Mouse (Mus musculus): Measurements from ENCODE around the gene A830031A19Rik. TPM values are rescaled to one million over a fixed set of nuclear protein-coding genes. Genes with fewer than 3 reads are reported as not detected.

A830031A19Rik gene
- total and polyA plus RNA-seq, 3 experiments, result not detected

GRCm38 (mm10) chr11:24005445-24006156 lies 69.3 kb downstream of the A830031A19Rik start:
- WGBS, result 64% methylated on average over 15 of the region's 15 CpGs
- Histone ChIP-seq H3K9ac (ENCODE audit: low read depth, low read length) (no peak overlapping the region), H3K36me3 (ENCODE audit: control insufficient read depth, insufficient read depth, low read length) (no peaks in the 10 kb centered on the region), H3K4me3 (no peak overlapping the region), H3K27ac (no peak overlapping the region), H3K4me1 (ENCODE audit: control insufficient read depth, insufficient read depth, low read length) (no peaks in the 10 kb centered on the region), H3K27me3 (ENCODE audit: control insufficient read depth, insufficient read depth, low read length) (no peaks in the 10 kb centered on the region), H3K79me2 (replicated peaks; ENCODE audit: control insufficient read depth, insufficient read depth, low read length) (no peaks in the 10 kb centered on the region)
- DNase-seq, result peak in 1 of 2 experiments; percentile 39
- intact Hi-C loops (cut with DNase I), result no loop called here
- TF ChIP-seq CTCF (IDR thresholded peaks at IDR 0.05) (no peak), EP300 (IDR thresholded peaks at IDR 0.05; ENCODE audit: insufficient read depth, low read depth, low read length) (no peak), POLR2A (IDR thresholded peaks at IDR 0.05; ENCODE audit: insufficient read depth, low read depth, low read length) (no peak)

- no peak overlapping the region for H3K4me3 ChIP-seq
- no peaks in the 10 kb centered on the region for H3K4me1 ChIP-seq (ENCODE audit: control insufficient read depth, insufficient read depth, low read length)
- TF ChIP-seq POLR2A (IDR thresholded peaks at IDR 0.05; ENCODE audit: insufficient read depth, low read depth, low read length), result no peak
- no peak for TF ChIP-seq EP300 (IDR thresholded peaks at IDR 0.05; ENCODE audit: insufficient read depth, low read depth, low read length)
- TF ChIP-seq CTCF (IDR thresholded peaks at IDR 0.05), result no peak
- H3K27me3 ChIP-seq (ENCODE audit: control insufficient read depth, insufficient read depth, low read length), result no peaks in the 10 kb centered on the region
- H3K27ac ChIP-seq, result no peak overlapping the region
- 74% methylated on average over 7 of the region's 7 CpGs for WGBS
- no peaks in the 10 kb centered on the region for H3K36me3 ChIP-seq (ENCODE audit: control insufficient read depth, insufficient read depth, low read length)
- intact Hi-C loops (cut with DNase I), result no loop called here
- no peaks in the 10 kb centered on the region for H3K79me2 ChIP-seq (replicated peaks; ENCODE audit: control insufficient read depth, insufficient read depth, low read length)
- DNase-seq, result no peak
- no peak overlapping the region for H3K9ac ChIP-seq (ENCODE audit: low read depth, low read length)
These were observed 74.2 kb downstream of the A830031A19Rik start for GRCm38 (mm10) chr11:24000675-24001074.

Small RNA genes within 50 kb of the gene (microRNA-seq; reads per million reads assigned to microRNA genes)
- gene Gm44381, result 0 reads per million in 2 experiments

Other genes with a start within 250 kb of the A830031A19Rik start
- 1 to 10 TPM; 7.3 to 7.9 TPM for gene Papolg, start 179.8 kb downstream of the A830031A19Rik start, total RNA-seq (2021)
- 2.9 and 5.6 TPM in 2 replicates for gene Papolg, start 179.8 kb downstream of the A830031A19Rik start, polyA plus RNA-seq (2012; rRNA removed)
- gene Bcl11a, start 3.0 kb upstream of the A830031A19Rik start, total RNA-seq (2021), result 1 to 10 TPM; 2.4 to 4.2 TPM
- 1.1 and 1.7 TPM in 2 replicates for gene Bcl11a, start 3.0 kb upstream of the A830031A19Rik start, polyA plus RNA-seq (2012; rRNA removed)

All from heart, adult 2 months (tissue).